Mouse (Mus musculus) frontal cortex, postnatal 10 days (tissue): ENCODE data around the gene Stxbp6.
"Not testable (repeated sequence)": the region's sequence is repeated elsewhere in the genome, so short reads cannot be mapped to it uniquely, and the experiment has no call there.

Experiments
- DNase-seq, 2 experiments: peaks; one replicate each; pipeline ENCODE4 v3.0.0; 2022; ENCODE audit warnings: low spot score in 2 of 2, mixed read lengths in 1 of 2

The Stxbp6 gene

GRCm38 (mm10) chr12:45074611-45075342 lies at the start of gene Stxbp6:
Stxbp6 (minus strand) TSS chr12:45074709.
- DNase-seq, result no peak

GRCm38 (mm10) chr12:45102954-45103353 lies 28.4 kb upstream of the Stxbp6 start:
- DNase-seq, result not testable (repeated sequence)

GRCm38 (mm10) chr12:45093732-45094131 lies 19.2 kb upstream of the Stxbp6 start:
- no peak for DNase-seq

- no peak for DNase-seq
Measured at GRCm38 (mm10) chr12:45092444-45092843, 17.9 kb upstream of the Stxbp6 start.

GRCm38 (mm10) chr12:45083145-45083475 lies 8.6 kb upstream of the Stxbp6 start:
- DNase-seq, result no peak

GRCm38 (mm10) chr12:45082379-45083144 lies 8.1 kb upstream of the Stxbp6 start:
- DNase-seq, result no peak

- no peak for DNase-seq
Measured at GRCm38 (mm10) chr12:45081617-45082016, 7.1 kb upstream of the Stxbp6 start.

GRCm38 (mm10) chr12:45080753-45081122 lies 6.2 kb upstream of the Stxbp6 start:
- no peak for DNase-seq

GRCm38 (mm10) chr12:45080036-45080752 lies 5.7 kb upstream of the Stxbp6 start:
- no peak for DNase-seq

- DNase-seq, result no peak
Measured at GRCm38 (mm10) chr12:45075631-45076030, 1.1 kb upstream of the Stxbp6 start.

- DNase-seq, result peak; percentile 41 to 65
Measured at GRCm38 (mm10) chr12:45074042-45074601, 387 bp downstream of the Stxbp6 start.

- DNase-seq, result no peak
Measured at GRCm38 (mm10) chr12:45073331-45074041, 1.0 kb downstream of the Stxbp6 start.

- no peak for DNase-seq
Measured at GRCm38 (mm10) chr12:45072185-45072584, 2.3 kb downstream of the Stxbp6 start.

- no peak for DNase-seq
Measured at GRCm38 (mm10) chr12:45070186-45070585, 4.3 kb downstream of the Stxbp6 start.

- DNase-seq, result no peak
Measured at GRCm38 (mm10) chr12:45068145-45068754, 6.3 kb downstream of the Stxbp6 start.

- no peak for DNase-seq
Measured at GRCm38 (mm10) chr12:45067686-45068085, 6.8 kb downstream of the Stxbp6 start.

- DNase-seq, result peak in 1 of 2 experiments; percentile 31
Measured at GRCm38 (mm10) chr12:45067047-45067685, 7.3 kb downstream of the Stxbp6 start.

GRCm38 (mm10) chr12:45063606-45064005 lies 10.9 kb downstream of the Stxbp6 start:
- DNase-seq, result no peak

- no peak for DNase-seq
Measured at GRCm38 (mm10) chr12:45061336-45061735, 13.2 kb downstream of the Stxbp6 start.

GRCm38 (mm10) chr12:45060804-45061203 lies 13.7 kb downstream of the Stxbp6 start:
- no peak for DNase-seq

- DNase-seq, result no peak
Measured at GRCm38 (mm10) chr12:45058007-45058406, 16.5 kb downstream of the Stxbp6 start.
